Mouse (Mus musculus) gastrocnemius, adult 8-10 months (tissue): ENCODE measurements around the gene Cavin3. TPM values are rescaled to one million over a fixed set of nuclear protein-coding genes. Genes with fewer than 3 reads are reported as not detected.
A peak's percentile ranks its signal among the peaks of the same experiment; 100 is the strongest.

Experiments
- DNase-seq, 2 experiments: peaks; one replicate each; pipeline ENCODE4 v3.0.0; 2022; ENCODE audit warnings: low spot score in 2 of 2
- total RNA-seq, 4 experiments: library from RNA; stranded (reverse); gene quantifications; 2 replicates each; pipeline ENCODE4 v1.2.4; 2022

Cavin3 gene
- total RNA-seq, result 10 to 100 TPM in 1 of 4 experiments, 1 to 10 TPM in 3; 3.5 to 10.5 (median 6.7) TPM

DNA sequence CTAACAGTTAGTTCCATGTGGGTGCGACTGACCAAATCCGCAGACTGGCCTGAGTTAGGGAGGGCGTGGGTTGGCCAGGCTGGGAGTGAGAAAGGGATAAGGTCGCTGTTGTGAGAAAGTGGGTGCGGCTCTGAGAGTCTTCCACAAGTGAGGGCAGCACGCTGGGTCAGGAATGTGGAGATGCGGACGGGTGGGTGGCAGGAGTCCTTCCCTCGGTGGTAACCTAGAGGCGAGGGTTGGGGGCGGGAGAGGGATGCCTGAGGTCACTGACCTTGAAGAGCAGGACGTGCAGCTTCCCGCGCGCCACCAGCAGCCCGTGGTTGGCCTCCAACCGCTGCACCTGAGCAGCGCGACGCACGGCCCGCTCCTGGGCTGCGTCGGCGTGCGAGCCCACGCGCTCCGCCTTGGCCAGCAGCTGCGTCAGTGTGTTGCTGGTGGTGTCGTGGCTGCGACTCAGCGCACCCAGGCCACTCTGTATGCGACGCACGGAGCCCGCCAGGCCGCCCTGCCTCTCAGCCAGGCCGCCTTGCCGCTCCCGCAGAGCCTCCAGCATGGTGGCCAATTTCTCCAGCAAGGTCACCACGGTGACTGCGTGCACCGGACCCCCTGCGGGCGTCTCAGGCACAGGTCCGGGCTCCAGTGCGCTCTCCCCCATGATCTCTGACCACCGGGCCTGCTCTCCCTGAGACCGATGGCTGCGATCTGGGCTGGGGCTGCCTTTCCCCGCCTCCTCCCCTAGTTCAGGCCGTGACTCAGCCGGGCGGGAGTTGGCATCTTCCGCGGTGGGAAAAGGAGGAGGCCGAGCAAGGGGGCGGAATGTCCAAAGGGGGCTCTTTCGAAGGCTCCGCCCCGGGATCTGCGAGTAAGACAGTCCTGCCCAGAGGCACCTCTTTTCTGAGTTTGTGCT lies at the start of gene Cavin3:
TSS of gene Cavin3 (minus strand) at position 796 of the 907 bp plus-strand sequence.
- DNase-seq, result peak; percentile 72 to 82

GRCm38 (mm10) chr7:105528094-105528493 lies 46.0 kb upstream of the Cavin3 start:
- DNase-seq, result no peak

- no peak for DNase-seq
Measured at GRCm38 (mm10) chr7:105527306-105527937, 45.3 kb upstream of the Cavin3 start.

GRCm38 (mm10) chr7:105524222-105524621 lies 42.1 kb upstream of the Cavin3 start:
- no peak for DNase-seq

GRCm38 (mm10) chr7:105520201-105520600 lies 38.1 kb upstream of the Cavin3 start:
- DNase-seq, result no peak

DNA sequence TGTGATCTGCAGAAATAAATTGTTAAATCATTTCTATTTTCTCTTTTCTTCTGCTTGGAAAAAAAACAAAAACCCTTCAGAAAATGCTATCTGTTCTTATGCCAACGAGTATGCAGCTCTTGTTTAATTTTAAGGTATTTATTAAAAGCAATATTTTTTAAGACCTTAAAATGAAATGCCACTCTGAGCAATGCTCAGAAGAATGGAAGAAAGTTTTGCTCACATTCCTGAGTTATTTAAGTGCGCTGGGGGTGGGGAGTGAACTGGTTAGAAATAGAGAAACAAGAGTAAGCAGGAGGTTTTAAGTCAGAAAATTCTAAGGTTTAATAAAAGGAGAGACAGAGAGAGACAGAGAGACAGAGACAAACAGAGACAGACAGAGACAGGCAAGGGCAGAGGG lies 37.7 kb upstream of the Cavin3 start:
- no peak for DNase-seq

GRCm38 (mm10) chr7:105519336-105519735 lies 37.2 kb upstream of the Cavin3 start:
- no peak for DNase-seq

GRCm38 (mm10) chr7:105516669-105517360 lies 34.7 kb upstream of the Cavin3 start:
- DNase-seq, result no peak

GRCm38 (mm10) chr7:105515178-105515577 lies 33.1 kb upstream of the Cavin3 start:
- DNase-seq, result peak; percentile 18 to 22

- DNase-seq, result no peak
Measured at GRCm38 (mm10) chr7:105514561-105514960, 32.5 kb upstream of the Cavin3 start.

GRCm38 (mm10) chr7:105513845-105514291 lies 31.8 kb upstream of the Cavin3 start:
- no peak for DNase-seq

DNA sequence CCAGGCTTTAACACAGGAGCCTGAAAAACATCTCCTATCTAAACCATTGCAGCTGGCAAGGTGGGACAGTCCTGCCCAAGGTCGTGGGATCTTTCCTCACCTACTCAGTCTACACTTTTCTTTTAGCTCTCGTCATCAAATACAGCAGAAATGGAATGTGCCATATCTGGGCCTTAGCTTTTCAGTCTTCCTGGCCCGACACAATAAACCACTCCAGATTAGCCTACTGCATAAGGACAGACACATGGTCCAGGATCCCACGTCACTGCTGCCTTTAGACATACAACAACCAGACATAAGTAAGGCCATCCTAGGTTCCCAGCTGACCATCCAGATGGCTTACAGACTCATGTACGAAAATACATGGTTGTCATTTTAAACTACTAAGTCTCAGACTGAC lies 28.0 kb upstream of the Cavin3 start:
- no peak for DNase-seq

DNA sequence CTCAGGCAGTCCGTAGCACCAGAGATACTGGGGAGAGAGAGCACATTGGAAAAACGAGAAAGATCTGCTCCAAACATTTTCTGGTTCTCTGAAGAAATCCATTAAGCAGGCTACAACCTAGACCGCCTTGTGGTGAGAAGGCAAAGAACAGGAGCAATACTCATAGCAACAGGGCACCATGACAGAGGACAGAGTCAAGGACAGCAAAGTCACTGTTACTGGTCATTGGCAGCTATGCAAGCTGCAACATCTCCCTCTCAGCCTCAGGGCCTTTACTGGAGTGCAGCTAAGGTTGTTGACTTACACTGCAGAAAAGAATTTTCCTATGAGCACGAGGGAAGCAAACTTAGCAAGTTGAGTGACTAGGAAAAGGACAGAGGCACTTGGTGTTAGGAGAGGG lies 25.2 kb upstream of the Cavin3 start:
- no peak for DNase-seq

- DNase-seq, result no peak
Measured at GRCm38 (mm10) chr7:105501984-105502383, 19.9 kb upstream of the Cavin3 start.

- no peak for DNase-seq
Measured at GRCm38 (mm10) chr7:105499676-105500075, 17.6 kb upstream of the Cavin3 start.

GRCm38 (mm10) chr7:105498854-105499492 lies 16.9 kb upstream of the Cavin3 start:
- DNase-seq, result no peak

- no peak for DNase-seq
Measured at GRCm38 (mm10) chr7:105497881-105498280, 15.8 kb upstream of the Cavin3 start.

GRCm38 (mm10) chr7:105487104-105487876 lies 5.2 kb upstream of the Cavin3 start:
- DNase-seq, result no peak

DNA sequence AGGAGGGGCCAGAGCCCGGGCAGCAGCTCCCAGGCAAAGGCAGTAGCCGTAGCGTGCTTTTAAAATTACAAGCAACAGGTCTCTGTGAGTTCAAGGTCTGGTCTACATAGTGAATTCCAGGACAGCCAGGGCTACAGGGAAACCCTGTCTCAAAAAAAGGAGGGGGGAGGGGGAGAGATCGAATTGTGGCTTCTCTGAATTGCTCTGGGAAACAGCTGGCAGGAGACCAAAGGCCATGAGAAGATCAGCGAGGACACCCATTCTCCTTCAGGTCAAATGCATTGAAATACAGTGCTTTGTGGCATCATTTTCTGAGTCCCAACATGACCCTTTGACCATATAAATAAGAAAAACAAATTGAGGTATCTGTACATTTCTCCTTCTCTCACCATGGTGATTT lies 2.9 kb upstream of the Cavin3 start:
- no peak for DNase-seq

DNA sequence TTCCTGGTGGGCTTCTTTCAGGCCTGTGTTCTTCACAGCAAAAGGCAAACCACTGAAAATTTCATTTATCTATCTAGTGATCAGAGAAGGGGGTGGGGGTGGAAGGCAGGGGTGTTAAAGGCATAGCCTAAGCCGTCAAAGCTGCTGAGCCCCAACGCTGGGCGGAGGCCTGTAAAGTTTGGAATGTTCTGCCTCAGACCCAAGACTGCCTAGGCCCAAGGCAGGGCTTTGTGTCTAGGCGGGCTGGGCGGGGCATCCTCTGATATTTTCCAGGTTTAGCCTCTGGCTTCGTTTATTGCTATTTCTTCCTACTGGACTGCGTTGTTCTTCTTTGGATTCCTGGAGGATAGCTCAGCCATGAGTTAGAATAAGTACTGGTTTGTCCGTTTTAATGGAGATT lies 326 bp upstream of the Cavin3 start:
- peak; percentile 52 to 60 for DNase-seq
